Mouse (Mus musculus) liver, embryonic 14.5 days (tissue): ENCODE results near the gene Usp34. TPM values are rescaled to one million over a fixed set of nuclear protein-coding genes. Genes with fewer than 3 reads are reported as not detected.
"Not testable (repeated sequence)": the region's sequence is repeated elsewhere in the genome, so short reads cannot be mapped to it uniquely, and the experiment has no call there.

ENCODE experiments used
- ATAC-seq: fragments of 200-750 bp; cut with Nextera tagmentation; 2 replicates; pipeline ENCODE4 v1.8.0; 2017; ENCODE audit warnings: moderate number of reproducible peaks, mild to moderate bottlenecking, moderate library complexity; ENCODE audit not compliant: insufficient read depth
- DNase-seq, 3 experiments: peaks; one replicate each; pipeline ENCODE4 v3.0.0-alpha.2; 2012 to 2013; ENCODE audit warnings: low read depth in 3 of 3, low spot score in 3 of 3
- H3K27ac ChIP-seq: fragments of 300-500 bp; sonication (generic); 2 replicates; pipeline ENCODE4 v1.5.1; 2014; ENCODE audit warnings: moderate library complexity, mild to moderate bottlenecking, control low read depth, inconsistent platforms
- H3K27me3 ChIP-seq: fragments of 300-500 bp; sonication (generic); 2 replicates; pipeline ENCODE4 v1.6.1; 2014; ENCODE audit warnings: mild to moderate bottlenecking, low read length, moderate library complexity; ENCODE audit not compliant: control insufficient read depth, insufficient read depth
- H3K36me3 ChIP-seq: fragments of 300-500 bp; sonication (generic); replicated peaks from 2 replicates; pipeline ENCODE4 v1.6.1; 2014; ENCODE audit warnings: low read depth; ENCODE audit not compliant: control insufficient read depth, insufficient read depth
- H3K4me1 ChIP-seq, 2 experiments: fragments of 200-500 bp in 1 of 2; fragments of 300-500 bp in 1 of 2; sonication (generic) in 1 of 2; replicated peaks; 2 replicates each; pipeline ENCODE4 v1.6.1; 2012 to 2014; ENCODE audit warnings: antibody characterized with exemption in 1 of 2, inconsistent platforms in 1 of 2, low read length in 1 of 2; ENCODE audit not compliant: control insufficient read depth in 2 of 2, insufficient read depth in 2 of 2
- H3K4me2 ChIP-seq: fragments of 300-500 bp; sonication (generic); 2 replicates; pipeline ENCODE4 v1.6.1; 2014; ENCODE audit warnings: low read depth, mild to moderate bottlenecking, control low read depth, moderate library complexity
- H3K4me3 ChIP-seq, 2 experiments: fragments of 200-500 bp in 1 of 2; fragments of 300-500 bp in 1 of 2; sonication (generic) in 1 of 2; 2 replicates each; pipeline ENCODE4 v1.5.1; 2012 to 2014; ENCODE audit warnings: low read depth in 2 of 2, low read length in 2 of 2, mild to moderate bottlenecking in 2 of 2, control low read depth in 1 of 2, inconsistent platforms in 1 of 2, moderate library complexity in 1 of 2; ENCODE audit not compliant: insufficient read depth in 1 of 2
- H3K9ac ChIP-seq: fragments of 300-500 bp; sonication (generic); replicated peaks from 2 replicates; pipeline ENCODE4 v1.6.1; 2014; ENCODE audit warnings: mild to moderate bottlenecking, control low read depth, moderate library complexity
- H3K9me3 ChIP-seq: fragments of 300-500 bp; sonication (generic); 2 replicates; pipeline ENCODE4 v1.6.1; 2016; ENCODE audit warnings: low read length, mixed read lengths; ENCODE audit not compliant: control insufficient read depth
- CTCF ChIP-seq: IDR thresholded peaks from 2 replicates; pipeline ENCODE4 v1.5.1; 2016; ENCODE audit warnings: antibody characterized with exemption, low read depth, control low read depth
- EP300 ChIP-seq: IDR thresholded peaks from 2 replicates; pipeline ENCODE4 v1.6.1; 2016; ENCODE audit warnings: antibody characterized with exemption, low read depth
- WGBS: fragments of 180-500 bp; shearing (Covaris S2); extraction: QIAGEN DNeasy Blood & Tissue Kit; methylation state at CpG from one replicate; pipeline ENCODE4 v1.1.7; 2014; ENCODE audit not compliant: insufficient replicate concordance; 5-methylcytosine and 5-hydroxymethylcytosine counted together
- polyA plus RNA-seq, 2 experiments: library from polyadenylated mRNA; depleted of rRNA in 1 of 2; stranded (reverse) in 1 of 2; unstranded in 1 of 2; fragments of >200 nt; fragmentation: Nextera tagmentation in 1 of 2; extraction: Ambion mirVana in 1 of 2; gene quantifications; 2 replicates each; pipeline versions ENCODE4 v1.2.1 to v1.2.3; 2012 to 2014

Usp34 gene
- polyA plus RNA-seq, 2 experiments: 9.9 to 11.1 TPM

GRCm38 (mm10) chr11:23264949-23265348 lies 41.7 kb upstream of the Usp34 start:
- no peak for ATAC-seq
- no peak overlapping the region for H3K27ac ChIP-seq
- TF ChIP-seq EP300: no peak
- no peak for TF ChIP-seq CTCF
- no peak overlapping the region for H3K4me2 ChIP-seq
- H3K4me1 ChIP-seq: peaks cover 8 to 10% of the 10 kb centered on the region in 2 experiments
- no peaks in the 10 kb centered on the region for H3K27me3 ChIP-seq
- H3K9me3 ChIP-seq: no peaks in the 10 kb centered on the region
- no peak for DNase-seq
- H3K36me3 ChIP-seq: peaks cover 71% of the 10 kb centered on the region
- no peak overlapping the region for H3K9ac ChIP-seq
- no peak overlapping the region for H3K4me3 ChIP-seq

- no peak overlapping the region for H3K9ac ChIP-seq
- H3K36me3 ChIP-seq: peaks cover 79% of the 10 kb centered on the region
- DNase-seq: peak in 1 of 3 experiments; percentile 45
- no peak; the same call in 1 of the 2 replicates for ATAC-seq
- H3K9me3 ChIP-seq: no peaks in the 10 kb centered on the region
- no peak for TF ChIP-seq EP300
- TF ChIP-seq CTCF: peak; percentile 65
- H3K27me3 ChIP-seq: no peaks in the 10 kb centered on the region
- 82% methylated on average over 4 of the region's 4 CpGs for WGBS
- no peak overlapping the region for H3K27ac ChIP-seq
- H3K4me2 ChIP-seq: no peak overlapping the region
- H3K4me3 ChIP-seq: no peak overlapping the region
- H3K4me1 ChIP-seq: no peaks in the 10 kb centered on the region
Measured at GRCm38 (mm10) chr11:23271770-23272724, 34.6 kb upstream of the Usp34 start.

- peaks cover 88% of the 10 kb centered on the region for H3K36me3 ChIP-seq
Measured at GRCm38 (mm10) chr11:23275780-23276179, 30.9 kb upstream of the Usp34 start.

GRCm38 (mm10) chr11:23284469-23284868 lies 22.2 kb upstream of the Usp34 start:
- Histone ChIP-seq H3K4me2 (no peak overlapping the region), H3K36me3 (peaks cover 92% of the 10 kb centered on the region), H3K9me3 (no peaks in the 10 kb centered on the region), H3K27ac (no peak overlapping the region), H3K4me1 (no peaks in the 10 kb centered on the region), H3K9ac (no peak overlapping the region), H3K4me3 (no peak overlapping the region), H3K27me3 (no peaks in the 10 kb centered on the region)
- no peak for ATAC-seq
- WGBS: 92% methylated on average over 4 of the region's 4 CpGs
- TF ChIP-seq CTCF: no peak
- TF ChIP-seq EP300: no peak
- DNase-seq: no peak

More at GRCm38 (mm10) chr11:23275780-23276179, 30.9 kb upstream of the Usp34 start:
- Histone ChIP-seq H3K27ac (no peak overlapping the region), H3K27me3 (no peaks in the 10 kb centered on the region), H3K4me1 (no peaks in the 10 kb centered on the region), H3K9ac (no peak overlapping the region), H3K4me2 (no peak overlapping the region), H3K4me3 (no peak overlapping the region), H3K9me3 (no peaks in the 10 kb centered on the region)
- DNase-seq (no peak), ATAC-seq (no peak)
- TF ChIP-seq EP300 (no peak), CTCF (no peak)
- 82% methylated on average over 3 of the region's 3 CpGs for WGBS

- not testable (repeated sequence) for H3K4me2 ChIP-seq, H3K9ac ChIP-seq, H3K27ac ChIP-seq, H3K9me3 ChIP-seq, H3K27me3 ChIP-seq, H3K4me3 ChIP-seq, DNase-seq, ATAC-seq, H3K4me1 ChIP-seq
- whole genome bisulfite sequencing: 69% methylated on average over 4 of the region's 4 CpGs
- H3K36me3 ChIP-seq: peaks cover 92% of the 10 kb centered on the region
Measured at GRCm38 (mm10) chr11:23288866-23289265, 17.8 kb upstream of the Usp34 start.
